In genomic region chr1:132007282-132007815, GRCm38 (mm10) we compare ENCODE assay signal across 8 mouse cellular contexts. TPM values are rescaled to one million over a fixed set of nuclear protein-coding genes. Genes with fewer than 3 reads are reported as not detected.
A peak's percentile ranks its signal among the peaks of the same experiment; 100 is the strongest.
DNase-seq lines count a peak whose midpoint lies in the region; ATAC-seq and TF ChIP-seq lines count a peak whose summit lies in the region.

TSS of gene Elk4 (plus strand) at chr1:132007607.

- peak within 1 kb of the TSS; percentile 97 for H3K9ac ChIP-seq in hindbrain, embryonic 16.5 days (ENCODE audit: low read depth, low read length)

- no peaks in the 10 kb centered on the region for H3K9me3 ChIP-seq in hindbrain, embryonic 16.5 days (ENCODE audit: control insufficient read depth, low read length)

- intact Hi-C loops in left cerebral cortex, adult 2 months (cut with DNase I) = no loop called here

- peak within 1 kb of the TSS; percentile 74 for H3K4me2 ChIP-seq in hindbrain, embryonic 16.5 days (ENCODE audit: low read length)

- WGBS in hindbrain, embryonic 16.5 days = under 1% methylated on average over 51 of the region's 61 CpGs

- ATAC-seq in hindbrain, embryonic 16.5 days = peak; percentile 94
- ATAC-seq in megakaryocyte, adult 5-6 weeks (ENCODE audit: poor library complexity, severe bottlenecking) = peak; percentile 70

- no peaks in the 10 kb centered on the region for H3K27me3 ChIP-seq in hindbrain, embryonic 16.5 days (replicated peaks; ENCODE audit: control insufficient read depth, insufficient read depth, low read length)

- H3K4me3 ChIP-seq in hindbrain, embryonic 16.5 days (ENCODE audit: low read length) = peak within 1 kb of the TSS; percentile 88
- peak within 1 kb of the TSS; percentile 90 for H3K4me3 ChIP-seq in left cerebral cortex, adult 2 months

- no peak for TF ChIP-seq CTCF in left cerebral cortex, adult 2 months (IDR thresholded peaks at IDR 0.05)

- DNase-seq in T-cell, adult 2 months (ENCODE audit: low spot score) = peak; percentile 89
- DNase-seq in cerebellum, postnatal 36 days = peak; percentile 83 to 90
- peak; percentile 93 for DNase-seq in gastrocnemius, adult 18-20 months (ENCODE audit: low spot score)
- peak; percentile 85 to 86 for DNase-seq in left cerebral cortex, adult 2 months (ENCODE audit: extremely low spot score in 1 of 2, low spot score in 2 of 2)
- peak; percentile 82 to 85 for DNase-seq in right cerebral cortex, adult 2 months (ENCODE audit: low spot score in 2 of 2)
- DNase-seq in urinary bladder, postnatal 14 days (ENCODE audit: low spot score) = peak; percentile 93

- H3K27ac ChIP-seq in hindbrain, embryonic 16.5 days (ENCODE audit: low read depth, low read length) = peak within 1 kb of the TSS; percentile 99
- H3K27ac ChIP-seq in left cerebral cortex, adult 2 months = peak within 1 kb of the TSS; percentile 98

- H3K4me1 ChIP-seq in hindbrain, embryonic 16.5 days (ENCODE audit: control insufficient read depth, insufficient read depth, low read depth, low read length) = peaks cover 17% of the 10 kb centered on the region

- no peaks in the 10 kb centered on the region for H3K36me3 ChIP-seq in hindbrain, embryonic 16.5 days (ENCODE audit: control insufficient read depth, insufficient read depth, low read length)

RNA-seq across cellular contexts. Expression of gene Elk4, which starts in this region (rescaled TPM):
- 10 to 100 TPM; 70.3 to 82.8 TPM for total RNA-seq in gastrocnemius, adult 18-20 months (2021)
- polyA plus RNA-seq in hindbrain, embryonic 16.5 days (2015; fragmentation: Nextera tagmentation; extraction: Ambion mirVana) = 10.0 and 10.2 TPM in 2 replicates
- 10 to 100 TPM; 55.7 to 57.8 TPM for total RNA-seq in left cerebral cortex, adult 2 months (2021)
- 90.6 and 94.3 TPM in 2 replicates for total RNA-seq in megakaryocyte, adult 5-6 weeks (2015)
- total RNA-seq in megakaryocyte, adult 5-6 weeks (2017) = 53.1 and 63.6 TPM in 2 replicates

Comparison
In these comparisons a context has a peak if more than half of its experiments do, and no peak if none do; other contexts are left out.
1. Peak in every context shown above with its lines: DNase-seq, ATAC-seq, H3K4me3 ChIP-seq and H3K27ac ChIP-seq.